Mouse (Mus musculus) c-Kit-negative CD71-positive TER-119-positive erythroid progenitor cells, embryonic 14.5 days (primary cell): ENCODE data around the gene Neil3.

ENCODE experiments used
- DNase-seq: peaks from one replicate; pipeline ENCODE4 v3.0.0-alpha.2; 2013; ENCODE audit warnings: low read depth, low spot score

Gene Neil3

GRCm38 (mm10) chr8:53638495-53639171, at the start of gene Neil3:
Gene Neil3, minus strand, starts transcription at chr8:53639065.
- DNase-seq, result peak; percentile 85

GRCm38 (mm10) chr8:53680846-53681245, 42.0 kb upstream of the Neil3 start:
- DNase-seq, result no peak

DNA sequence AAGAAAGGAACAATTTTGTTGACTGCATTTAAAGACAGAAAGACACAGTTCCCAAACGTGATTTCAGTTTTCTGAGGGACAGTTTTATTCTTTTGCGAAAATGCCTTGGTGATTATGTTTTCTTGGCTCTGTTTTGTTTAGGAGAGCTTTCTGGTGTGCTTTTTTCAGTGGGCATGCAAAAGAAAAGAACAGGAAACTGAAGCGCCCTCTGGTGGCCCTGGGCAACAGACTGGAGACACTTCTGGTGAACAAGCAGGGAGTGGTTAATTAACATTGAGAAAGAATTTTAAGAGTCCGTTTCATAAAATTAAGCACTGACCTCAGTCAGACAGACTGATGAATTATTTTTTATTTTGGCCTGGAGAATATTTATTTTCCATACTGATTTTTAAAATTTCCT, 25.1 kb upstream of the Neil3 start:
- peak; percentile 8 for DNase-seq

DNA sequence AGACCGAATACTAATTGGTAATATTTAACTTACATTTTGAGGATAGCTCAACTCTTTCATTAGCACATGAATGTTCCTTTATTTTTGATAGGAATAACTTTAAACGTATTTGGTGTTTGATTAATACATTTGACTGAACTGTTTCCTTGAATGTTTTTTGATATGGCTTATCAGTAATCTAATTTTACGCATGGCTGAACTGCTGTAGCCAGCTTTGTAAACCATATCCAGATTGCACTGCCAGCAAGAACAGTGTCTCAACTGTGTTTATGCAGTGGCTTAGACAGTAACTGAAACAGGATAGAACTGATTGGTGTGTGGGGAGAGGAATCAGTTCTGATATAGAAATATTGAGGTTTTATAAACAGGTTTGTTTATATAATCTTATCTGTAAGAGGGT, 22.6 kb upstream of the Neil3 start:
- no peak for DNase-seq

DNA sequence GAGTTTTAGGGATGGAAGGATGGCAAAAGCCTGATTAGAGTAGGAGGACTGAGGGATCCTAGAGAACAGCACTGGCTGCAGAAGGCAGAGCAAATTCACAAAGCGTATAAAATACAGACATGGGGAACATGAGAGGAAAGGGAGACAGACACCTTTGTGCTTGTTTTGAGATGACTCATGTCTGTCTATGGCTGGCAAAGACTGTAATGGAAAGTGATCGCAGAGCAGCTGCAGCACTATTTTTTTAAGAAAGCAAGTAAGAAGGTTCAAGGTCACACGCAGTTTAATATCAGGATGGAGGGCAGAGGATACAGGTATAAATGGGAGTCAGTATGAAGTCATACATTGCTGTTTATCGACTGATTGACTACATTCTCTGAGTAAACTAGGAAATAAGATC, 8.2 kb downstream of the Neil3 start:
- no peak for DNase-seq

DNA sequence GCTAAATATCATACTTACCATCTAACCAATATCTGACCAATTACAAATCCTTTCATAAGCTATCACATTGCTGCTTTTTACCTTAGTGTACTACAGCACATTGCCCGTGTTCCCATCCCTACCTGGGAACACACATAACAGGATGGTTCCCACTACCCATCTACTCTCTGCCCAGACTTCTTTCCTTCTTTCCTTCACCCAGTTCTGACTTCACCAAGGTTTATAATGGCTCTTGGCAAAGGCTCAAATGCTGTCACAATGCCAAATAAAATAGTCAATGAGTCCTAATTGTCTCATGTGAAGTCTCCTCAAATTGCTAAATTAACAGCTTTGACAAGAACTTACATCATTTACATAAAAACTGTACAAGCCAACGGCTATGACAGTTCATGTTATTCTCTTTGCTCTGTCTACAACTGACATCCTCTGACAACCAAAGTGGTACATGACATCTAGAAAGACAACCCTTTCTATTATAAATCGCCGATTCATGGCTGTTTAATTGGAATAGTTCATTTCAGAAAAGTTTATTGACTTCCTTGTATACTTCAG, 9.9 kb downstream of the Neil3 start:
- DNase-seq, result no peak

- no peak for DNase-seq
Observed at GRCm38 (mm10) chr8:53623425-53623824, 15.4 kb downstream of the Neil3 start.

- DNase-seq, result no peak
Observed at GRCm38 (mm10) chr8:53619196-53619595, 19.7 kb downstream of the Neil3 start.

- DNase-seq, result no peak
Observed at GRCm38 (mm10) chr8:53614288-53614646, 24.6 kb downstream of the Neil3 start.

- no peak for DNase-seq
Observed at GRCm38 (mm10) chr8:53613577-53614287, 25.1 kb downstream of the Neil3 start.

DNA sequence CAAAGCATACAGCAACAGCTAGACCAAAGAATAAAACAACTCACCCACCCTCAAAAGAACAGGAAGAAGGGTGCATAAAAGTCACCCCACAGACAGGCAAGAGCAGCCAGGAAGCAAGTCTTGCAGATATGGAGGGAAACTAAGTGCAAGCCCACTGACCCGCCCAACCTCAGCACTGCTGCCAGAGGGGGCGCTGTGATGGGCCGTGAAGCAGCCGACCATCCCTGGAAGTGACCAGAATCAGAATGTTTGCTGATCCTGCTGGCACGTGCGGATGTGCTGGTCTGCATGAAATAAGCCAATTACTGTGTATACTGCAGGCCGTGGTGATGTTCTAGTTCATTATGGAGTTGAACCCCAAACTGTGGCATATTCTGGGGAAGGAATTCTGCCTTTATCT, 26.6 kb downstream of the Neil3 start:
- DNase-seq, result no peak

- DNase-seq, result peak; percentile 4
Observed at GRCm38 (mm10) chr8:53607040-53607439, 31.8 kb downstream of the Neil3 start.

GRCm38 (mm10) chr8:53604906-53605305, 34.0 kb downstream of the Neil3 start:
- DNase-seq, result no peak

- DNase-seq, result no peak
Observed at GRCm38 (mm10) chr8:53603672-53604071, 35.2 kb downstream of the Neil3 start.

DNA sequence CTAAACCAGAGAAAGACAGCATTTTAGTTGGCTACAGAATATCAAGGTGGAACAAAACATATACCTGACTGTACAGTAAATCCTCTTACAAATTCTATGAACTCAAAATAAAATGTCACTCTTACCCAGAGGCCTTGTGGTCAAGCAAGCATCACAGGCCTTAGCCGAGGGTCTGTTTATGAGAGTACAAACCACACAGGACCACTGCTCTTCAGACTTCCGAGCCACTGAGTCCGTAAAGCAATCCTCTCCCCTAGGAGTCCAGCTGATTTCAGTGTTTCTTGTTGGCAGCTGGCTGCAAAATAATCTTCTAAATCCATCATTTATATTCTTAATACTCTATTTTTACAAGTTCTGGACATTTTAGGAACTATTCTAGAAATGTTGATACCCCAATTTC, 38.0 kb downstream of the Neil3 start:
- DNase-seq, result no peak

GRCm38 (mm10) chr8:53600025-53600811, 38.6 kb downstream of the Neil3 start:
- no peak for DNase-seq

GRCm38 (mm10) chr8:53598101-53598500, 40.8 kb downstream of the Neil3 start:
- no peak for DNase-seq

- no peak for DNase-seq
Observed at GRCm38 (mm10) chr8:53591777-53592176, 47.1 kb downstream of the Neil3 start.

DNA sequence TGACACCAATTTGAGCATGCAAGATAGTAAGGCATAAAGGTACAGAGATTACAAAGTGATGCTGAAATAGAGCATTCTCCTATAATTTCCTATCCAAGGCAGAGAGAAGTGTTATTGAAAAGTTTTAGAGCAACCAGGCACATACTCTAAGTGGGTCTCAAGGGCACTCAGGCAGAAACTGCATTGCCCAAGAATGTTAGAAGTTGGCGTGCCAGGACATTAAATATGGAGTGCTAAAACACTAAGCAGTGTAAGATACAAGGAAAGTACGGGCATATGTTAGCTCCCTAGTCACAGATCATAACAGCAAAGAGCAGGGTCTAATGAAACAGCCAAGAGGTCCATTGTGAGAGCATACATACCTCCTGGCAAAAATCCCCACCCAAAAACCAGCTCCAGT, 65.3 kb downstream of the Neil3 start:
- DNase-seq, result no peak

- DNase-seq, result no peak
Observed at GRCm38 (mm10) chr8:53566223-53566622, 72.6 kb downstream of the Neil3 start.

- no peak for DNase-seq
Observed at GRCm38 (mm10) chr8:53562441-53563040, 76.3 kb downstream of the Neil3 start.

- no peak for DNase-seq
Observed at GRCm38 (mm10) chr8:53539585-53539984, 99.3 kb downstream of the Neil3 start.
